Mouse (Mus musculus): Measurements from ENCODE around the gene Il25. TPM values are rescaled to one million over a fixed set of nuclear protein-coding genes. Genes with fewer than 3 reads are reported as not detected.
"Not testable (repeated sequence)": the region's sequence is repeated elsewhere in the genome, so short reads cannot be mapped to it uniquely, and the experiment has no call there.

Il25 gene
- total and polyA plus RNA-seq, 3 experiments: not detected

GRCm38 (mm10) chr14:54968344-54968743, 35.8 kb downstream of the Il25 start:
- Histone ChIP-seq H3K79me2 (replicated peaks; ENCODE audit: control insufficient read depth, extremely low read depth, insufficient read depth, poor library complexity, severe bottlenecking) (no peaks in the 10 kb centered on the region), H3K36me3 (replicated peaks in 1 of 2; ENCODE audit: control insufficient read depth in 1 of 2, insufficient read depth in 1 of 2, low read length in 1 of 2) (no peaks in the 10 kb centered on the region), H3K27ac (ENCODE audit: insufficient read depth, low read depth) (no peak overlapping the region), H3K27me3 (replicated peaks) (peaks cover 74% of the 10 kb centered on the region), H3K4me1 (ENCODE audit: control insufficient read depth in 1 of 2, insufficient read depth in 2 of 2) (peaks cover 0 to 18% of the 10 kb centered on the region in 2 experiments; a peak in 2 of 4 replicates), H3K4me3 (replicated peaks in 1 of 3; ENCODE audit: low read depth in 2 of 3, low read length in 2 of 3, poor library complexity in 1 of 3) (no peak overlapping the region), H3K4me2 (ENCODE audit: insufficient read depth, low read depth, poor library complexity, severe bottlenecking) (no peak overlapping the region), H3K9ac (ENCODE audit: insufficient read depth, low read depth) (no peak overlapping the region), H3K9me3 (replicated peaks; ENCODE audit: low read length) (peaks cover 2% of the 10 kb centered on the region)
- no peak for DNase-seq (ENCODE audit: extremely low read depth)
- in situ Hi-C loops (cut with MboI; ENCODE audit: low pct_ligation_motif_present, low pct_unique_long_range_greater_than_20kb, low sequenced_read_pairs) (no loop called here), dilution Hi-C loops (cut with MboI; ENCODE audit: extremely low pct_ligation_motif_present, extremely low pct_unique_long_range_greater_than_20kb, low sequenced_read_pairs) (no loop called here)
- TF ChIP-seq USF2 (conservative IDR thresholded peaks at IDR 0.05; ENCODE audit: low read depth, low read length) (no peak), RAD21 (IDR thresholded peaks at IDR 0.05; ENCODE audit: low read depth, low read length) (no peak), GABPA (IDR thresholded peaks at IDR 0.05; ENCODE audit: insufficient replicate concordance, low read depth, low read length) (no peak), USF1 (IDR thresholded peaks at IDR 0.05; ENCODE audit: low read depth, low read length) (no peak), TCF12 (IDR thresholded peaks at IDR 0.05; ENCODE audit: low read depth, low read length) (no peak), MAX (IDR thresholded peaks at IDR 0.05; ENCODE audit: low read length) (no peak), POLR2AphosphoS2 (IDR thresholded peaks at IDR 0.05; ENCODE audit: low read depth, low read length) (no peak), BHLHE40 (IDR thresholded peaks at IDR 0.05; ENCODE audit: low read depth, low read length) (no peak), POLR2A (IDR thresholded peaks at IDR 0.05; ENCODE audit: low read depth, low read length) (no peak), ZNF384 (IDR thresholded peaks at IDR 0.05; ENCODE audit: low read depth, low read length) (no peak)

GRCm38 (mm10) chr14:54972786-54973185, 40.3 kb downstream of the Il25 start:
- H3K36me3 ChIP-seq (replicated peaks in 1 of 2; ENCODE audit: control insufficient read depth in 1 of 2, insufficient read depth in 1 of 2, low read length in 1 of 2); DNase-seq (ENCODE audit: extremely low read depth); H3K4me2 ChIP-seq (ENCODE audit: insufficient read depth, low read depth, poor library complexity, severe bottlenecking); H3K79me2 ChIP-seq (replicated peaks; ENCODE audit: control insufficient read depth, extremely low read depth, insufficient read depth, poor library complexity, severe bottlenecking); H3K9ac ChIP-seq (ENCODE audit: insufficient read depth, low read depth); in situ Hi-C loops (cut with MboI; ENCODE audit: low pct_ligation_motif_present, low pct_unique_long_range_greater_than_20kb, low sequenced_read_pairs); dilution Hi-C loops (cut with MboI; ENCODE audit: extremely low pct_ligation_motif_present, extremely low pct_unique_long_range_greater_than_20kb, low sequenced_read_pairs); H3K27ac ChIP-seq (ENCODE audit: insufficient read depth, low read depth); H3K4me3 ChIP-seq (replicated peaks in 1 of 3; ENCODE audit: low read depth in 2 of 3, low read length in 2 of 3, poor library complexity in 1 of 3); H3K9me3 ChIP-seq (replicated peaks; ENCODE audit: low read length): not testable (repeated sequence)
- H3K4me1 ChIP-seq (ENCODE audit: control insufficient read depth in 1 of 2, insufficient read depth in 2 of 2): peaks cover 5 to 26% of the 10 kb centered on the region in 2 experiments; a peak in 3 of 4 replicates
- H3K27me3 ChIP-seq (replicated peaks): peaks cover 47% of the 10 kb centered on the region

- in situ Hi-C loops (cut with MboI; ENCODE audit: low pct_ligation_motif_present, low pct_unique_long_range_greater_than_20kb, low sequenced_read_pairs): no loop called here
- Histone ChIP-seq H3K4me2 (ENCODE audit: insufficient read depth, low read depth, poor library complexity, severe bottlenecking) (no peak overlapping the region), H3K9ac (ENCODE audit: insufficient read depth, low read depth) (no peak overlapping the region), H3K36me3 (replicated peaks in 1 of 2; ENCODE audit: control insufficient read depth in 1 of 2, insufficient read depth in 1 of 2, low read length in 1 of 2) (no peaks in the 10 kb centered on the region), H3K27ac (ENCODE audit: insufficient read depth, low read depth) (no peak overlapping the region), H3K9me3 (replicated peaks; ENCODE audit: low read length) (no peaks in the 10 kb centered on the region), H3K4me1 (ENCODE audit: control insufficient read depth in 1 of 2, insufficient read depth in 2 of 2) (peaks cover 5 to 26% of the 10 kb centered on the region in 2 experiments; a peak in 3 of 4 replicates), H3K79me2 (replicated peaks; ENCODE audit: control insufficient read depth, extremely low read depth, insufficient read depth, poor library complexity, severe bottlenecking) (no peaks in the 10 kb centered on the region), H3K4me3 (replicated peaks in 1 of 3; ENCODE audit: low read depth in 2 of 3, low read length in 2 of 3, poor library complexity in 1 of 3) (no peak overlapping the region), H3K27me3 (replicated peaks) (peaks cover 39% of the 10 kb centered on the region)
- TF ChIP-seq IRF4 (IDR thresholded peaks at IDR 0.05; ENCODE audit: low read depth, low read length) (no peak), ZNF384 (IDR thresholded peaks at IDR 0.05; ENCODE audit: low read depth, low read length) (peak; percentile 44; the same call in 1 of the 2 replicates)
- dilution Hi-C loops (cut with MboI; ENCODE audit: extremely low pct_ligation_motif_present, extremely low pct_unique_long_range_greater_than_20kb, low sequenced_read_pairs): no loop called here
- DNase-seq (ENCODE audit: extremely low read depth): peak; percentile 53
Observed at GRCm38 (mm10) chr14:54974068-54974791, 41.7 kb downstream of the Il25 start.

Measured in CH12.LX (cell line).